Mouse (Mus musculus) hindbrain, embryonic 16.5 days (tissue): Measurements from ENCODE around the gene 4930578C19Rik. TPM values are rescaled to one million over a fixed set of nuclear protein-coding genes. Genes with fewer than 3 reads are reported as not detected.
"Not testable (repeated sequence)": the region's sequence is repeated elsewhere in the genome, so short reads cannot be mapped to it uniquely, and the experiment has no call there.

Source experiments
- ATAC-seq: fragments of 200-750 bp; cut with Nextera tagmentation; 2 replicates; pipeline ENCODE4 v1.8.0; 2017; ENCODE audit warnings: moderate TSS enrichment, moderate library complexity
- H3K27ac ChIP-seq: fragments of 300-500 bp; sonication (generic); 2 replicates; pipeline ENCODE4 v1.5.1; 2014; ENCODE audit warnings: low read depth, mild to moderate bottlenecking, control low read depth, low read length, moderate library complexity
- H3K27me3 ChIP-seq: fragments of 300-500 bp; sonication (generic); replicated peaks from 2 replicates; pipeline ENCODE4 v1.6.1; 2014; ENCODE audit warnings: low read length; ENCODE audit not compliant: control insufficient read depth, insufficient read depth
- H3K36me3 ChIP-seq: fragments of 300-500 bp; sonication (generic); 2 replicates; pipeline ENCODE4 v1.6.1; 2014; ENCODE audit warnings: mild to moderate bottlenecking, low read length, moderate library complexity, mixed read lengths; ENCODE audit not compliant: control insufficient read depth, insufficient read depth
- H3K4me1 ChIP-seq: fragments of 300-500 bp; sonication (generic); 2 replicates; pipeline ENCODE4 v1.6.1; 2014; ENCODE audit warnings: low read depth, low read length; ENCODE audit not compliant: control insufficient read depth, insufficient read depth
- H3K4me2 ChIP-seq: fragments of 300-500 bp; sonication (generic); 2 replicates; pipeline ENCODE4 v1.6.1; 2014; ENCODE audit warnings: mild to moderate bottlenecking, low read length, control low read depth, moderate library complexity
- H3K4me3 ChIP-seq: fragments of 300-500 bp; sonication (generic); 2 replicates; pipeline ENCODE4 v1.5.1; 2014; ENCODE audit warnings: mild to moderate bottlenecking, low read length, control low read depth, moderate library complexity
- H3K9ac ChIP-seq: fragments of 300-500 bp; sonication (generic); 2 replicates; pipeline ENCODE4 v1.6.1; 2014; ENCODE audit warnings: low read depth, mild to moderate bottlenecking, control low read depth, low read length, moderate library complexity
- H3K9me3 ChIP-seq: fragments of 300-500 bp; sonication (generic); 2 replicates; pipeline ENCODE4 v1.6.1; 2014; ENCODE audit warnings: mild to moderate bottlenecking, low read length, moderate library complexity; ENCODE audit not compliant: control insufficient read depth
- WGBS: fragments of 180-500 bp; shearing (Covaris S2); extraction: QIAGEN DNeasy Blood & Tissue Kit; methylation state at CpG from one replicate; pipeline ENCODE4 v1.1.7; 2014; 5-methylcytosine and 5-hydroxymethylcytosine counted together
- polyA plus RNA-seq: library from polyadenylated mRNA; unstranded; fragments of >200 nt; fragmentation: Nextera tagmentation; extraction: Ambion mirVana; gene quantifications from 2 replicates; pipeline ENCODE4 v1.2.1, GENCODE M21; 2015

The 4930578C19Rik gene
- polyA plus RNA-seq, 1 experiment from 2014 or later = 0.95 TPM

- no peaks in the 10 kb centered on the region for H3K27me3 ChIP-seq
- no peak overlapping the region for H3K27ac ChIP-seq
- no peaks in the 10 kb centered on the region for H3K9me3 ChIP-seq
- no peak overlapping the region for H3K4me3 ChIP-seq
- H3K36me3 ChIP-seq = no peaks in the 10 kb centered on the region
- no peak for ATAC-seq
- WGBS = 98% methylated on average over 2 of the region's 2 CpGs
- H3K4me1 ChIP-seq = no peaks in the 10 kb centered on the region
- no peak overlapping the region for H3K4me2 ChIP-seq
- no peak overlapping the region for H3K9ac ChIP-seq
Measured at GRCm38 (mm10) chrX:18414560-18414959, 46.6 kb downstream of the 4930578C19Rik start.

- 83% methylated on average over 10 of the region's 10 CpGs for whole genome bisulfite sequencing
- Histone ChIP-seq H3K9me3 (no peaks in the 10 kb centered on the region), H3K27ac (no peak overlapping the region), H3K36me3 (no peaks in the 10 kb centered on the region), H3K4me3 (no peak overlapping the region), H3K9ac (no peak overlapping the region), H3K4me2 (no peak overlapping the region), H3K4me1 (no peaks in the 10 kb centered on the region), H3K27me3 (no peaks in the 10 kb centered on the region)
- no peak for ATAC-seq
Measured at GRCm38 (mm10) chrX:18411071-18411840, 49.9 kb downstream of the 4930578C19Rik start.

GRCm38 (mm10) chrX:18409598-18409997, 51.6 kb downstream of the 4930578C19Rik start:
- no peak overlapping the region for H3K9ac ChIP-seq
- H3K4me1 ChIP-seq = no peaks in the 10 kb centered on the region
- H3K4me3 ChIP-seq = no peak overlapping the region
- no peaks in the 10 kb centered on the region for H3K36me3 ChIP-seq
- 52% methylated on average over 2 of the region's 2 CpGs for WGBS
- H3K27ac ChIP-seq = no peak overlapping the region
- H3K9me3 ChIP-seq = no peaks in the 10 kb centered on the region
- no peaks in the 10 kb centered on the region for H3K27me3 ChIP-seq
- no peak for ATAC-seq
- H3K4me2 ChIP-seq = no peak overlapping the region

GRCm38 (mm10) chrX:18402296-18402695, 58.9 kb downstream of the 4930578C19Rik start:
- Histone ChIP-seq H3K27ac (no peak overlapping the region), H3K9ac (no peak overlapping the region), H3K27me3 (no peaks in the 10 kb centered on the region), H3K9me3 (no peaks in the 10 kb centered on the region), H3K4me1 (no peaks in the 10 kb centered on the region), H3K4me3 (no peak overlapping the region), H3K4me2 (no peak overlapping the region), H3K36me3 (no peaks in the 10 kb centered on the region)
- ATAC-seq = no peak
- 60% methylated on average over 10 of the region's 10 CpGs for WGBS

- Histone ChIP-seq H3K4me3 (no peak overlapping the region), H3K4me2 (no peak overlapping the region), H3K36me3 (no peaks in the 10 kb centered on the region), H3K9me3 (no peaks in the 10 kb centered on the region), H3K4me1 (no peaks in the 10 kb centered on the region), H3K9ac (no peak overlapping the region), H3K27ac (no peak overlapping the region), H3K27me3 (no peaks in the 10 kb centered on the region)
- 91% methylated on average over 2 of the region's 2 CpGs for WGBS
- no peak for ATAC-seq
Measured at GRCm38 (mm10) chrX:18396700-18397099, 64.5 kb downstream of the 4930578C19Rik start.

GRCm38 (mm10) chrX:18384181-18384580, 77.0 kb downstream of the 4930578C19Rik start:
- not testable (repeated sequence) for H3K9ac ChIP-seq, H3K4me2 ChIP-seq, H3K4me3 ChIP-seq, H3K9me3 ChIP-seq, H3K27me3 ChIP-seq, H3K27ac ChIP-seq, ATAC-seq, H3K4me1 ChIP-seq, H3K36me3 ChIP-seq
- WGBS = 64% methylated on average over 5 of the region's 5 CpGs
